Mouse (Mus musculus): Measurements from ENCODE around the gene Arhgef7.
A peak's percentile ranks its signal among the peaks of the same experiment; 100 is the strongest.

DNA sequence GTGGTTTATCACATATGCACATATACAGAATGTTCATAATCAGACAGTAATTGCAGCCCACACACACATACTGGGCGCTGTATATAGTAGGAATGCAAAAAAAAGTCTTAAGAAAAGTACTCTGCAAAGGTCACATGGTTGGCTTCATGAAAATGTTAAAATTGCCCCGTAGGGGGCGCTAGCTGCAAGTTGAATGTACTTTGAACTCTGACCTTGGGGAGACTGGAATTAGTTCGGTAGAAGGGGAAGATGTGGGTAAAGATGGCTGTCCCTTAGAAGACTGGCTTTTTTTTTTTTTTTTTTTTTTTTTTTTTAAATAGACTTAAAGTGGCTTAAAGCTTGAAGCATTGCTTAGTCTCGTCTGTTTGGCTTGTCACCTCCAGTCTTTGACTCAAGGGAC is 28.4 kb downstream of the Arhgef7 start:
- TF ChIP-seq CTCF (IDR thresholded peaks at IDR 0.05; ENCODE audit: low read depth) (peak; percentile 60), EP300 (IDR thresholded peaks at IDR 0.05; ENCODE audit: low read depth) (no peak)
